Mouse (Mus musculus) 416B (cell line): Measurements from ENCODE around the gene Fgr.
A peak's percentile ranks its signal among the peaks of the same experiment; 100 is the strongest.
"Not testable (repeated sequence)": the region's sequence is repeated elsewhere in the genome, so short reads cannot be mapped to it uniquely, and the experiment has no call there.

Experiments used
- DNase-seq: peaks from one replicate; pipeline ENCODE4 v3.0.0; 2011; ENCODE audit warnings: low read depth

The Fgr gene

GRCm38 (mm10) chr4:132983664-132984512 is 10.0 kb downstream of the Fgr start:
- no peak for DNase-seq

- no peak for DNase-seq
Measured at GRCm38 (mm10) chr4:132988581-132989355, 14.9 kb downstream of the Fgr start.

GRCm38 (mm10) chr4:132993553-132993952 is 19.7 kb downstream of the Fgr start:
- no peak for DNase-seq

GRCm38 (mm10) chr4:132997469-132998237 is 23.8 kb downstream of the Fgr start:
- no peak for DNase-seq

GRCm38 (mm10) chr4:133002896-133003295 is 29.0 kb downstream of the Fgr start:
- DNase-seq, result no peak

- no peak for DNase-seq
Measured at GRCm38 (mm10) chr4:133003316-133004018, 29.6 kb downstream of the Fgr start.

GRCm38 (mm10) chr4:133005233-133005632 is 31.3 kb downstream of the Fgr start:
- peak; percentile 82 for DNase-seq

- not testable (repeated sequence) for DNase-seq
Measured at GRCm38 (mm10) chr4:133005885-133006451, 32.1 kb downstream of the Fgr start.

GRCm38 (mm10) chr4:133007513-133008380 is 33.9 kb downstream of the Fgr start:
- DNase-seq, result no peak

GRCm38 (mm10) chr4:133009131-133009530 is 35.2 kb downstream of the Fgr start:
- peak; percentile 63 for DNase-seq

GRCm38 (mm10) chr4:133009676-133010075 is 35.8 kb downstream of the Fgr start:
- no peak for DNase-seq

GRCm38 (mm10) chr4:133010611-133011010 is 36.7 kb downstream of the Fgr start:
- no peak for DNase-seq

GRCm38 (mm10) chr4:133011028-133011820 is 37.3 kb downstream of the Fgr start, which contains the start of gene Ahdc1:
Gene Ahdc1 (plus strand): TSS chr4:133011260.
- peak; percentile 92 for DNase-seq

GRCm38 (mm10) chr4:133011821-133012775 is 38.2 kb downstream of the Fgr start:
- DNase-seq, result peak; percentile 74

GRCm38 (mm10) chr4:133012776-133013265 is 38.9 kb downstream of the Fgr start:
- no peak for DNase-seq

- DNase-seq, result peak; percentile 93
Measured at GRCm38 (mm10) chr4:133013266-133013891, 39.5 kb downstream of the Fgr start.

GRCm38 (mm10) chr4:133014088-133014487 is 40.2 kb downstream of the Fgr start:
- no peak for DNase-seq
